In genomic region chr16:23449946-23450345, GRCm38 (mm10) we compare ENCODE assay signal across 34 mouse cellular contexts. TPM values are rescaled to one million over a fixed set of nuclear protein-coding genes. Genes with fewer than 3 reads are reported as not detected.
A peak's percentile ranks its signal among the peaks of the same experiment; 100 is the strongest.
DNase-seq lines count a peak whose midpoint lies in the region; ATAC-seq and TF ChIP-seq lines count a peak whose summit lies in the region.
"Had no signal": no experiment of that assay in that cellular context is flagged by ENCODE, and none has a peak within 500 bp of the region (broad histone marks: within the 10 kb centered on the region; RNA-seq: fewer than 3 reads in every experiment).

No protein-coding gene starts in this region.

- peak overlapping the region; percentile 75; the same call in 1 of the 2 replicates for H3K27ac ChIP-seq in embryonic fibroblast, embryonic 13.5 days (ENCODE audit: insufficient read depth, low read length)
- H3K27ac ChIP-seq in midbrain, embryonic 14.5 days (replicated peaks; ENCODE audit: low read depth, low read length): no peak overlapping the region
- H3K27ac ChIP-seq: embryonic facial prominence, embryonic 12.5 days; embryonic facial prominence, embryonic 15.5 days; forebrain, embryonic 12.5 days; forebrain, embryonic 15.5 days; heart, embryonic 15.5 days; hindbrain, embryonic 10.5 days; hindbrain, embryonic 13.5 days had no signal

- H3K4me3 ChIP-seq in embryonic fibroblast, embryonic 13.5 days (ENCODE audit: insufficient read depth, low read length): no peak overlapping the region
- H3K4me3 ChIP-seq in midbrain, embryonic 14.5 days (replicated peaks; ENCODE audit: low read depth, low read length): no peak overlapping the region
- H3K4me3 ChIP-seq: embryonic facial prominence, embryonic 12.5 days; embryonic facial prominence, embryonic 15.5 days; erythroblast, embryonic 14.5 days; forebrain, embryonic 12.5 days; forebrain, embryonic 15.5 days; heart, embryonic 12.5 days; heart, embryonic 15.5 days; hindbrain, embryonic 10.5 days; hindbrain, embryonic 13.5 days had no signal

- H3K9me3 ChIP-seq in midbrain, embryonic 14.5 days (ENCODE audit: control insufficient read depth, low read length): no peaks in the 10 kb centered on the region
- H3K9me3 ChIP-seq: embryonic facial prominence, embryonic 12.5 days; embryonic facial prominence, embryonic 15.5 days; forebrain, embryonic 12.5 days; forebrain, embryonic 15.5 days; G1E; heart, embryonic 12.5 days; heart, embryonic 15.5 days; hindbrain, embryonic 10.5 days; hindbrain, embryonic 13.5 days had no signal

- ATAC-seq in midbrain, embryonic 14.5 days (ENCODE audit: low FRiP score, low TSS enrichment): no peak
- ATAC-seq in inflammation-experienced regulatory T-cells, adult 6 months: no peak
- ATAC-seq: forebrain, embryonic 15.5 days; hindbrain, embryonic 16.5 days; intestine, embryonic 16.5 days had no signal

- no peak for TF ChIP-seq CTCF in embryonic fibroblast, embryonic 13.5 days (IDR thresholded peaks at IDR 0.05; ENCODE audit: borderline replicate concordance, insufficient read depth, low read length)

- peak; percentile 46 for DNase-seq in adrenal gland, adult 2 months
- DNase-seq in adrenal gland, postnatal 36 days: no peak
- DNase-seq in Muller cell, postnatal 12 days (ENCODE audit: inconsistent ontology term): peak; percentile 65
- no peak for DNase-seq in midbrain, embryonic 14.5 days
- DNase-seq in gastrocnemius, postnatal 4 days (ENCODE audit: low spot score in 2 of 2): no peak
- DNase-seq: adrenal gland, adult 8-10 months; adrenal gland, postnatal 25 days; cerebellum, adult 11 months; cerebellum, adult 2 months; cerebellum, adult 9-11 months; cerebellum, postnatal 25 days; gastrocnemius, postnatal 10 days; gastrocnemius, postnatal 36 days; heart, adult 18-20 months; heart, postnatal 10 days; heart, postnatal 36 days; kidney, adult 18-20 months had no signal

- 92% methylated on average over 2 of the region's 2 CpGs for WGBS in midbrain, embryonic 14.5 days

- no peak overlapping the region for H3K4me2 ChIP-seq in midbrain, embryonic 14.5 days (ENCODE audit: low read length)
- H3K4me2 ChIP-seq: embryonic facial prominence, embryonic 12.5 days; embryonic facial prominence, embryonic 15.5 days; forebrain, embryonic 12.5 days; forebrain, embryonic 15.5 days; heart, embryonic 12.5 days; heart, embryonic 15.5 days; hindbrain, embryonic 13.5 days had no signal

- H3K9ac ChIP-seq in midbrain, embryonic 14.5 days (replicated peaks; ENCODE audit: low read length): no peak overlapping the region
- H3K9ac ChIP-seq: embryonic facial prominence, embryonic 12.5 days; embryonic facial prominence, embryonic 15.5 days; forebrain, embryonic 12.5 days; forebrain, embryonic 15.5 days; heart, embryonic 12.5 days; heart, embryonic 15.5 days; hindbrain, embryonic 13.5 days had no signal

- H3K4me1 ChIP-seq in embryonic fibroblast, embryonic 13.5 days (ENCODE audit: control insufficient read depth, insufficient read depth, low read length): peaks cover 3% of the 10 kb centered on the region; the same call in 1 of the 2 replicates
- no peaks in the 10 kb centered on the region for H3K4me1 ChIP-seq in midbrain, embryonic 14.5 days (ENCODE audit: control insufficient read depth, insufficient read depth, low read length)
- H3K4me1 ChIP-seq: embryonic facial prominence, embryonic 12.5 days; embryonic facial prominence, embryonic 15.5 days; forebrain, embryonic 15.5 days; heart, embryonic 15.5 days; hindbrain, embryonic 10.5 days; hindbrain, embryonic 13.5 days had no signal

- H3K36me3 ChIP-seq in midbrain, embryonic 14.5 days (ENCODE audit: control insufficient read depth, insufficient read depth, low read length): no peaks in the 10 kb centered on the region
- H3K36me3 ChIP-seq: embryonic facial prominence, embryonic 12.5 days; embryonic facial prominence, embryonic 15.5 days; forebrain, embryonic 12.5 days; forebrain, embryonic 15.5 days; G1E; heart, embryonic 12.5 days; heart, embryonic 15.5 days; hindbrain, embryonic 10.5 days; hindbrain, embryonic 13.5 days had no signal

- no peak for TF ChIP-seq POLR2A in embryonic fibroblast, embryonic 13.5 days (IDR thresholded peaks at IDR 0.05; ENCODE audit: low read depth, low read length)

- no peaks in the 10 kb centered on the region for H3K27me3 ChIP-seq in midbrain, embryonic 14.5 days (ENCODE audit: control insufficient read depth, insufficient read depth, low read length)
- H3K27me3 ChIP-seq: CH12.LX; embryonic facial prominence, embryonic 12.5 days; embryonic facial prominence, embryonic 15.5 days; forebrain, embryonic 12.5 days; forebrain, embryonic 15.5 days; heart, embryonic 12.5 days; heart, embryonic 15.5 days; hindbrain, embryonic 13.5 days had no signal

RNA-seq across cellular contexts. Expression of gene Rtp1, which starts 21.0 kb away (rescaled TPM):
- total RNA-seq in adrenal gland, adult 2 months (2021): not detected
- not detected in 2 replicates for polyA plus RNA-seq in adrenal gland, adult 2 months (2012; rRNA removed)
- not detected for total RNA-seq in adrenal gland, postnatal 36 days (2021)
- polyA plus RNA-seq in embryonic fibroblast, embryonic 13.5 days (2011; ENCODE audit: insufficient read length, low read depth, missing spikeins): not detected in 2 replicates
- not detected in 2 replicates for polyA plus RNA-seq in midbrain, embryonic 14.5 days (2014; fragmentation: Nextera tagmentation; extraction: Ambion mirVana)
- polyA plus RNA-seq in inflammation-experienced regulatory T-cells, adult 6 months (2017; shearing (Covaris generic)): not detected
- total RNA-seq in gastrocnemius, postnatal 4 days (2021): not detected
- total RNA-seq: adrenal gland, adult 8-10 months; adrenal gland, postnatal 25 days; CH12.LX; common myeloid progenitor, adult 5-6 weeks; gastrocnemius, adult 18-20 months; gastrocnemius, postnatal 10 days; gastrocnemius, postnatal 36 days; heart, adult 18-20 months; heart, postnatal 10 days; heart, postnatal 36 days had no signal
- polyA plus RNA-seq: erythroblast, embryonic 14.5 days; G1E; heart, embryonic 12.5 days; heart, embryonic 15.5 days; hindbrain, embryonic 10.5 days; intestine, embryonic 16.5 days had no signal

Comparison
In these comparisons a context has a peak if more than half of its experiments do, and no peak if none do; other contexts are left out.
1. DNase-seq: peak in adrenal gland, adult 2 months (single experiment) and Muller cell, postnatal 12 days (single experiment); none in adrenal gland, postnatal 36 days (0 of 2), midbrain, embryonic 14.5 days (single experiment) and gastrocnemius, postnatal 4 days (0 of 2).